Mouse (Mus musculus) testis, adult 2 months (tissue): Measurements from ENCODE around the gene Arl8a. TPM values are rescaled to one million over a fixed set of nuclear protein-coding genes. Genes with fewer than 3 reads are reported as not detected.
"Not testable (repeated sequence)": the region's sequence is repeated elsewhere in the genome, so short reads cannot be mapped to it uniquely, and the experiment has no call there.

Source experiments
- H3K27ac ChIP-seq: fragments of 200-500 bp; 2 replicates; pipeline ENCODE4 v1.5.1; 2012; ENCODE audit warnings: low read depth, low read length; ENCODE audit not compliant: control insufficient read depth, insufficient read depth
- H3K27me3 ChIP-seq: fragments of 200-500 bp; 2 replicates; pipeline ENCODE4 v1.6.1; 2012; ENCODE audit warnings: mild to moderate bottlenecking, low read length, moderate library complexity; ENCODE audit not compliant: control insufficient read depth, insufficient read depth
- H3K36me3 ChIP-seq: fragments of 200-500 bp; 2 replicates; pipeline ENCODE4 v1.6.1; 2012; ENCODE audit warnings: mild to moderate bottlenecking, low read length; ENCODE audit not compliant: control insufficient read depth, insufficient read depth
- H3K4me1 ChIP-seq: fragments of 200-500 bp; 2 replicates; pipeline ENCODE4 v1.6.1; 2012; ENCODE audit warnings: low read length; ENCODE audit not compliant: control insufficient read depth, insufficient read depth
- H3K4me3 ChIP-seq: fragments of 200-500 bp; 2 replicates; pipeline ENCODE4 v1.5.1; 2012; ENCODE audit warnings: low read depth, mild to moderate bottlenecking, low read length, moderate library complexity, mixed read lengths; ENCODE audit not compliant: control insufficient read depth
- CTCF ChIP-seq: fragments of 200-500 bp; IDR thresholded peaks from 2 replicates; pipeline ENCODE4 v1.5.1; 2012; ENCODE audit warnings: low read depth, mild to moderate bottlenecking, inconsistent platforms, low read length, moderate library complexity; ENCODE audit not compliant: control insufficient read depth, insufficient read depth, insufficient replicate concordance
- POLR2A ChIP-seq: fragments of 200-500 bp; IDR thresholded peaks from 2 replicates; pipeline ENCODE4 v1.6.1; 2012; ENCODE audit warnings: low read depth, mild to moderate bottlenecking, inconsistent platforms, low read length, moderate library complexity; ENCODE audit not compliant: control insufficient read depth
- polyA plus RNA-seq: library from polyadenylated mRNA; depleted of rRNA; stranded (reverse); fragments of >200 nt; gene quantifications from 2 replicates; pipeline ENCODE4 v1.2.3, GENCODE M21; 2012

The Arl8a gene
- polyA plus RNA-seq, 1 experiment, result 20.6 TPM

- Histone ChIP-seq H3K27me3 (no peaks in the 10 kb centered on the region), H3K27ac (no peak overlapping the region), H3K4me1 (peaks cover 3% of the 10 kb centered on the region), H3K36me3 (no peaks in the 10 kb centered on the region), H3K4me3 (no peak overlapping the region)
- TF ChIP-seq POLR2A (no peak), CTCF (no peak)
Observed at GRCm38 (mm10) chr1:135189186-135189585, 42.6 kb downstream of the Arl8a start.

GRCm38 (mm10) chr1:135194335-135194734 is 47.7 kb downstream of the Arl8a start:
- not testable (repeated sequence) for H3K4me3 ChIP-seq, H3K27ac ChIP-seq, H3K36me3 ChIP-seq, H3K27me3 ChIP-seq, H3K4me1 ChIP-seq

GRCm38 (mm10) chr1:135195907-135196440 is 49.4 kb downstream of the Arl8a start:
- TF ChIP-seq POLR2A (no peak), CTCF (no peak)

GRCm38 (mm10) chr1:135198412-135198811 is 51.8 kb downstream of the Arl8a start:
- Histone ChIP-seq H3K4me1 (peaks cover 5% of the 10 kb centered on the region; the same call in 1 of the 2 replicates), H3K27ac (no peak overlapping the region), H3K36me3 (no peaks in the 10 kb centered on the region), H3K4me3 (no peak overlapping the region), H3K27me3 (no peaks in the 10 kb centered on the region)
- TF ChIP-seq CTCF (no peak), POLR2A (no peak)

More at GRCm38 (mm10) chr1:135195907-135196440, 49.4 kb downstream of the Arl8a start:
- peaks cover 5% of the 10 kb centered on the region; the same call in 1 of the 2 replicates for H3K4me1 ChIP-seq
- no peaks in the 10 kb centered on the region for H3K27me3 ChIP-seq
- no peak overlapping the region for H3K4me3 ChIP-seq
- no peaks in the 10 kb centered on the region for H3K36me3 ChIP-seq
- no peak overlapping the region for H3K27ac ChIP-seq

- H3K4me1 ChIP-seq, result peaks cover 5% of the 10 kb centered on the region; the same call in 1 of the 2 replicates
- H3K27me3 ChIP-seq, result no peaks in the 10 kb centered on the region
- no peak overlapping the region for H3K4me3 ChIP-seq
- TF ChIP-seq CTCF (no peak), POLR2A (no peak)
- no peaks in the 10 kb centered on the region for H3K36me3 ChIP-seq
- H3K27ac ChIP-seq, result no peak overlapping the region
Observed at GRCm38 (mm10) chr1:135199014-135199819, 52.6 kb downstream of the Arl8a start.

GRCm38 (mm10) chr1:135200400-135200799 is 53.8 kb downstream of the Arl8a start:
- Histone ChIP-seq H3K27ac (no peak overlapping the region), H3K27me3 (no peaks in the 10 kb centered on the region), H3K36me3 (no peaks in the 10 kb centered on the region), H3K4me1 (peaks cover 5% of the 10 kb centered on the region; the same call in 1 of the 2 replicates), H3K4me3 (no peak overlapping the region)
- TF ChIP-seq POLR2A (no peak), CTCF (no peak)

GRCm38 (mm10) chr1:135204196-135205126 is 57.8 kb downstream of the Arl8a start:
- H3K36me3 ChIP-seq, result no peaks in the 10 kb centered on the region
- no peaks in the 10 kb centered on the region for H3K27me3 ChIP-seq
- no peak for TF ChIP-seq CTCF
- no peak for TF ChIP-seq POLR2A
- no peaks in the 10 kb centered on the region; the same call in 1 of the 2 replicates for H3K4me1 ChIP-seq
- no peak overlapping the region for H3K27ac ChIP-seq
- H3K4me3 ChIP-seq, result no peak overlapping the region
